Mouse (Mus musculus) intestine, postnatal 0 days (tissue): ENCODE data around the gene Gpsm3. TPM values are rescaled to one million over a fixed set of nuclear protein-coding genes. Genes with fewer than 3 reads are reported as not detected.

ENCODE experiments used
- ATAC-seq: fragments of 200-750 bp; cut with Nextera tagmentation; 2 replicates; pipeline ENCODE4 v1.8.0; 2017; ENCODE audit warnings: mild to moderate bottlenecking, moderate TSS enrichment, moderate library complexity
- H3K27ac ChIP-seq: fragments of 300-500 bp; sonication (generic); 2 replicates; pipeline ENCODE4 v1.5.1; 2014; ENCODE audit warnings: mild to moderate bottlenecking, low read depth, low read length, moderate library complexity
- H3K27me3 ChIP-seq: fragments of 300-500 bp; sonication (generic); replicated peaks from 2 replicates; pipeline ENCODE4 v1.6.1; 2014; ENCODE audit warnings: low read length, mixed read lengths; ENCODE audit not compliant: control insufficient read depth, insufficient read depth
- H3K36me3 ChIP-seq: fragments of 300-500 bp; sonication (generic); 2 replicates; pipeline ENCODE4 v1.6.1; 2014; ENCODE audit warnings: mild to moderate bottlenecking, moderate library complexity; ENCODE audit not compliant: control insufficient read depth, insufficient read depth
- H3K4me1 ChIP-seq: fragments of 300-500 bp; sonication (generic); replicated peaks from 2 replicates; pipeline ENCODE4 v1.6.1; 2014; ENCODE audit warnings: antibody characterized with exemption, low read length, mixed read lengths; ENCODE audit not compliant: control insufficient read depth, insufficient read depth
- H3K4me2 ChIP-seq: fragments of 300-500 bp; sonication (generic); replicated peaks from 2 replicates; pipeline ENCODE4 v1.6.1; 2014; ENCODE audit warnings: low read depth, mild to moderate bottlenecking, moderate library complexity
- H3K4me3 ChIP-seq: fragments of 300-500 bp; sonication (generic); 2 replicates; pipeline ENCODE4 v1.5.1; 2014; ENCODE audit warnings: low read depth, low read length
- H3K9ac ChIP-seq: fragments of 300-500 bp; sonication (generic); 2 replicates; pipeline ENCODE4 v1.6.1; 2014; ENCODE audit warnings: mild to moderate bottlenecking, low read depth, low read length
- H3K9me3 ChIP-seq: fragments of 300-500 bp; sonication (generic); 2 replicates; pipeline ENCODE4 v1.6.1; 2016; ENCODE audit warnings: mixed run types; ENCODE audit not compliant: control insufficient read depth
- CTCF ChIP-seq: sonication (generic); IDR thresholded peaks from 2 replicates; pipeline ENCODE4 v1.5.1; 2016; ENCODE audit warnings: low read depth, mild to moderate bottlenecking, control low read depth, antibody characterized with exemption, moderate library complexity
- WGBS: fragments of 180-500 bp; shearing (Covaris S2); extraction: QIAGEN DNeasy Blood & Tissue Kit; methylation state at CpG from one replicate; pipeline ENCODE4 v1.1.7; 2014; 5-methylcytosine and 5-hydroxymethylcytosine counted together
- polyA plus RNA-seq: library from polyadenylated mRNA; unstranded; fragments of >200 nt; fragmentation: Nextera tagmentation; extraction: Ambion mirVana; gene quantifications from 2 replicates; pipeline ENCODE4 v1.2.1, GENCODE M21; 2015

Gene Gpsm3
- polyA plus RNA-seq, 1 experiment from 2014 or later: 8.6 TPM

GRCm38 (mm10) chr17:34603375-34604060 is 13.9 kb downstream of the Gpsm3 start, which contains the start of gene Rnf5:
Gene Rnf5, minus strand, starts transcription at chr17:34603690.
- no peaks in the 10 kb centered on the region for H3K27me3 ChIP-seq
- WGBS: 1% methylated on average over 30 of the region's 30 CpGs
- no peaks in the 10 kb centered on the region for H3K9me3 ChIP-seq
- no peak for TF ChIP-seq CTCF
- H3K36me3 ChIP-seq: peaks cover 21% of the 10 kb centered on the region; the same call in 1 of the 2 replicates
- ATAC-seq: peak; percentile 95
- peak within 1 kb of the TSS; percentile 79 for H3K4me3 ChIP-seq
- peak within 1 kb of the TSS; percentile 85 for H3K9ac ChIP-seq
- H3K4me2 ChIP-seq: peak within 1 kb of the TSS; percentile 91
- H3K27ac ChIP-seq: peak within 1 kb of the TSS; percentile 91
- peaks cover 7% of the 10 kb centered on the region; the same call in 1 of the 2 replicates for H3K4me1 ChIP-seq

GRCm38 (mm10) chr17:34604061-34604508 is 14.5 kb downstream of the Gpsm3 start, which contains the start of gene Agpat1:
Gene Agpat1, plus strand, starts transcription at chr17:34604262.
- H3K4me2 ChIP-seq: peak within 1 kb of the TSS; percentile 91
- under 1% methylated on average over 32 of the region's 35 CpGs for WGBS
- H3K9ac ChIP-seq: peak within 1 kb of the TSS; percentile 85
- ATAC-seq: peak; percentile 86
- no peaks in the 10 kb centered on the region for H3K9me3 ChIP-seq
- peaks cover 7% of the 10 kb centered on the region; the same call in 1 of the 2 replicates for H3K4me1 ChIP-seq
- H3K36me3 ChIP-seq: peaks cover 26% of the 10 kb centered on the region; the same call in 1 of the 2 replicates
- no peak for TF ChIP-seq CTCF
- H3K4me3 ChIP-seq: peak within 1 kb of the TSS; percentile 79
- no peaks in the 10 kb centered on the region for H3K27me3 ChIP-seq
- peak within 1 kb of the TSS; percentile 91 for H3K27ac ChIP-seq

- H3K36me3 ChIP-seq: peaks cover 26% of the 10 kb centered on the region; the same call in 1 of the 2 replicates
- H3K9me3 ChIP-seq: no peaks in the 10 kb centered on the region
- H3K27me3 ChIP-seq: no peaks in the 10 kb centered on the region
- no peak for ATAC-seq
- peak overlapping the region; percentile 91 for H3K27ac ChIP-seq
- H3K9ac ChIP-seq: peak overlapping the region; percentile 85
- WGBS: 9% methylated on average over 24 of the region's 24 CpGs
- no peak for TF ChIP-seq CTCF
- peak overlapping the region; percentile 91 for H3K4me2 ChIP-seq
- H3K4me1 ChIP-seq: 0 out of 2 replicates have a peak, but pooled peaks cover 7% of the 10 kb centered on the region
- peak overlapping the region; percentile 79 for H3K4me3 ChIP-seq
Observed at GRCm38 (mm10) chr17:34604511-34605237, 15.1 kb downstream of the Gpsm3 start.

DNA sequence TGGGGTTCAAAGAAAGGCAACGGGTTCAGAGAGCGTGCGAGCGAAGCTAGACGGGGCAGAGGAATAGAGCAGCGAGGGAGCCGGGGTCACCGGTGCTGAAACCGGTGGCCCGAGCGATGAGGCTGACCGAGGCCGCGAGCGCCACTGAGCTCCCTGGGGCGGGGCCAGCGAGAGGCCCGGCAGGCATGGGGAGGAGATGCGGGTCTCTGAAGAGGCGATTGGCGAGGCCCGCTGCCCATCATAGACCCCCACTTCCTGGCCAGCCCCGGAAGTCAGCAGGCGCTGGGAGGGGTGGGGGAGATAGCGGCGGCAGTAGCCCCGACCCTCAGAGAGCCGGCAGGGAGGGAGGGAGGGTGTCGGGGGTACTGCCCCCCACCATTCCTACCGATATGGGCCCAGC is 16.0 kb downstream of the Gpsm3 start:
- peak overlapping the region; percentile 91 for H3K27ac ChIP-seq
- peaks cover 26% of the 10 kb centered on the region; the same call in 1 of the 2 replicates for H3K36me3 ChIP-seq
- H3K27me3 ChIP-seq: no peaks in the 10 kb centered on the region
- H3K4me2 ChIP-seq: peak overlapping the region; percentile 91
- no peaks in the 10 kb centered on the region for H3K9me3 ChIP-seq
- H3K4me3 ChIP-seq: peak overlapping the region; percentile 79
- TF ChIP-seq CTCF: no peak
- H3K4me1 ChIP-seq: 0 out of 2 replicates have a peak, but pooled peaks cover 7% of the 10 kb centered on the region
- peak overlapping the region; percentile 85 for H3K9ac ChIP-seq
- ATAC-seq: peak; percentile 8; the same call in 1 of the 2 replicates
- under 1% methylated on average over 26 of the region's 30 CpGs for WGBS

DNA sequence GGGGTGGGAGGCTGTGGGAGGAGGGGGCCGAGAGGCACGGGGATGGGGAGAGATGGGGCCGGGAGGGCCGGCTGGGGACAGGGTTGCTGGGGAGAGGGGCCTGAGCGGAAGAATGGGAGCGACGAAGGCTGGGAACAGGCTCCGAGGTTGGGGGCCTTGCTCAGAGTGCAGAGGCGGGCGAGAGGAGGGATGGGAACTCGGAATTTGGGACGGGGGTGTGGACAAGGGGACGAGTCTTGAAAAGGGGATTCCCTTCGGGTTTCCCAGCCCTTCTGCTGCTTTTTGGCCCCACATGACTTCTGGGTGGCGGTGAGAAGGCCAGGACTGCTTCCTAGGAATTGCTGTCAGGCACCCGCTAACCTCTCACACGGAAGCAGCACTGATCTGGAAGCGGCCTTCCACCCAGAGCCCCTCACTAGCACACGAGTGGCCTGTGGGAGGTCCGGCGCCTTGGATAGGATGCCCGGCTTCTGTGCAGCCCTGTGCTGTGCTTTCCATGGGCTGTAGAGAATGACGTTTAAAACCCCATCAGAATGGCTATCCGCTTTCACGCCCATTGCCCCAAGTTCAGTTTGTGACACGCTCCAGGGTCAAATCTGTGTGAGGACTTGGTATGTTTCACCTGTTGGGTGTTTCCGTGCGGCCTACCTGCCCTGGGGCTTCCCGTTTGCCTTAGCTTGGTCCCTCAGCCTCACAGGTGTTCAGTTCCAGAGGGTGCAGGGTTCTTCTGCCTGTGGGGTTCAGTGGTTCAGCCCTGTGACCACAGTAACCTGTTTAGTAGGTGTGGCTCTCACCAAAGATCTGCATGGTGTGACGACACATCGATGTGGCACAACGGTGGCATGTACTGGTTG is 16.8 kb downstream of the Gpsm3 start:
- H3K9me3 ChIP-seq: no peaks in the 10 kb centered on the region
- peak overlapping the region; percentile 91 for H3K27ac ChIP-seq
- no peaks in the 10 kb centered on the region for H3K27me3 ChIP-seq
- peak overlapping the region; percentile 79 for H3K4me3 ChIP-seq
- peak overlapping the region; percentile 85 for H3K9ac ChIP-seq
- 5% methylated on average over 32 of the region's 32 CpGs for WGBS
- H3K36me3 ChIP-seq: peaks cover 31% of the 10 kb centered on the region
- peak overlapping the region; percentile 91 for H3K4me2 ChIP-seq
- 0 out of 2 replicates have a peak, but pooled peaks cover 7% of the 10 kb centered on the region for H3K4me1 ChIP-seq
- TF ChIP-seq CTCF: no peak
- ATAC-seq: no peak
